Mouse (Mus musculus) limb, embryonic 15.5 days (tissue): Measurements from ENCODE around the gene Rpl34. TPM values are rescaled to one million over a fixed set of nuclear protein-coding genes. Genes with fewer than 3 reads are reported as not detected.
A peak's percentile ranks its signal among the peaks of the same experiment; 100 is the strongest.

Experiments
- ATAC-seq: fragments of 200-750 bp; cut with Nextera tagmentation; 2 replicates; pipeline ENCODE4 v1.8.0; 2017; ENCODE audit warnings: low read depth, moderate TSS enrichment; ENCODE audit not compliant: insufficient number of reproducible peaks, low FRiP score, low TSS enrichment
- H3K27ac ChIP-seq: fragments of 300-500 bp; sonication (generic); 2 replicates; pipeline ENCODE4 v1.5.1; 2015; ENCODE audit warnings: moderate library complexity, mild to moderate bottlenecking, inconsistent platforms
- H3K27me3 ChIP-seq: fragments of 300-500 bp; sonication (generic); 2 replicates; pipeline ENCODE4 v1.6.1; 2015; ENCODE audit warnings: inconsistent platforms
- H3K36me3 ChIP-seq: fragments of 300-500 bp; sonication (generic); 2 replicates; pipeline ENCODE4 v1.6.1; 2015; ENCODE audit warnings: inconsistent platforms
- H3K4me1 ChIP-seq: fragments of 300-500 bp; sonication (generic); 2 replicates; pipeline ENCODE4 v1.6.1; 2015; ENCODE audit warnings: inconsistent platforms
- H3K4me2 ChIP-seq: fragments of 300-500 bp; sonication (generic); 2 replicates; pipeline ENCODE4 v1.6.1; 2015; ENCODE audit warnings: mild to moderate bottlenecking, inconsistent platforms
- H3K4me3 ChIP-seq: fragments of 300-500 bp; sonication (generic); 2 replicates; pipeline ENCODE4 v1.5.1; 2015; ENCODE audit warnings: mild to moderate bottlenecking, inconsistent platforms
- H3K9ac ChIP-seq: fragments of 300-500 bp; sonication (generic); 2 replicates; pipeline ENCODE4 v1.6.1; 2015; ENCODE audit warnings: inconsistent platforms
- H3K9me3 ChIP-seq: fragments of 300-500 bp; sonication (generic); 2 replicates; pipeline ENCODE4 v1.6.1; 2016; ENCODE audit warnings: inconsistent platforms
- WGBS: fragments of 180-500 bp; shearing (Covaris S2); methylation state at CpG from one replicate; pipeline ENCODE4 v1.1.7; 2015; 5-methylcytosine and 5-hydroxymethylcytosine counted together
- polyA plus RNA-seq: library from polyadenylated mRNA; unstranded; fragments of >200 nt; fragmentation: Nextera tagmentation; extraction: Ambion mirVana; gene quantifications from 2 replicates; pipeline ENCODE4 v1.2.1, GENCODE M21; 2015

Gene Rpl34
- polyA plus RNA-seq, 1 experiment from 2014 or later, result 892 TPM

GRCm38 (mm10) chr3:130684276-130685013, 45.8 kb downstream of the Rpl34 start:
- Histone ChIP-seq H3K27me3 (no peaks in the 10 kb centered on the region), H3K4me1 (peaks cover 2% of the 10 kb centered on the region; the same call in 1 of the 2 replicates), H3K27ac (no peak overlapping the region), H3K4me2 (no peak overlapping the region), H3K36me3 (no peaks in the 10 kb centered on the region), H3K9ac (no peak overlapping the region), H3K4me3 (no peak overlapping the region), H3K9me3 (no peaks in the 10 kb centered on the region)
- ATAC-seq, result no peak
- WGBS, result 87% methylated on average over 9 of the region's 9 CpGs

DNA sequence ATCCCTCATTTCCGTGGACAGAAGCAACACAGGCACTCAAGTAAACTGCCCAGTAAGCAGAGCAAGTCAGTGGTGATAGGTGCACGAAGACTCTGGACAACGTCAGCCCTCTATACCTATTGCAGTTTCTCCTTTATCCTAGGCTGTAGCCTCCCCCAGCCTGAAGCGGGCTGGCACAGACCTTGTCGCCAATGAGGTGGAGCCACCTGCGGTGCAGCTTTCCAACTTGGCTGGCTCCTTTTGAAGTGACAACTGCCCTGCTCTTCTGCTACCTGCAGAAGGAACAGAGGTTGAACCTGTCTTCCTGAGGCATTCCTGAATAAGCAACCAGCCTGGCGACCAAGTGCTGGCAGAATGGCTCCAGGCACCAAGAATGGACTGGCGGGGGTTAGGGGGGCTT, 46.4 kb downstream of the Rpl34 start:
- ATAC-seq, result no peak
- no peaks in the 10 kb centered on the region for H3K36me3 ChIP-seq
- no peaks in the 10 kb centered on the region for H3K9me3 ChIP-seq
- peaks cover 4% of the 10 kb centered on the region; the same call in 1 of the 2 replicates for H3K4me1 ChIP-seq
- H3K27me3 ChIP-seq, result no peaks in the 10 kb centered on the region
- no peak overlapping the region for H3K4me3 ChIP-seq
- no peak overlapping the region for H3K9ac ChIP-seq
- no peak overlapping the region for H3K27ac ChIP-seq
- 75% methylated on average over 8 of the region's 8 CpGs for WGBS
- H3K4me2 ChIP-seq, result no peak overlapping the region

GRCm38 (mm10) chr3:130682183-130682582, 48.0 kb downstream of the Rpl34 start:
- no peak overlapping the region for H3K4me2 ChIP-seq
- H3K4me1 ChIP-seq, result peaks cover 4% of the 10 kb centered on the region; the same call in 1 of the 2 replicates
- H3K27me3 ChIP-seq, result no peaks in the 10 kb centered on the region
- ATAC-seq, result no peak
- H3K27ac ChIP-seq, result no peak overlapping the region
- no peak overlapping the region for H3K4me3 ChIP-seq
- no peak overlapping the region for H3K9ac ChIP-seq
- H3K9me3 ChIP-seq, result no peaks in the 10 kb centered on the region; the same call in 1 of the 2 replicates
- no peaks in the 10 kb centered on the region for H3K36me3 ChIP-seq
- WGBS, result 77% methylated on average over 9 of the region's 9 CpGs

- ATAC-seq, result no peak
- H3K4me1 ChIP-seq, result peaks cover 4% of the 10 kb centered on the region; the same call in 1 of the 2 replicates
- H3K4me2 ChIP-seq, result no peak overlapping the region
- WGBS, result 79% methylated on average over 2 of the region's 2 CpGs
- no peaks in the 10 kb centered on the region for H3K36me3 ChIP-seq
- H3K27ac ChIP-seq, result no peak overlapping the region
- H3K27me3 ChIP-seq, result no peaks in the 10 kb centered on the region
- no peak overlapping the region for H3K9ac ChIP-seq
- H3K4me3 ChIP-seq, result no peak overlapping the region
- H3K9me3 ChIP-seq, result no peaks in the 10 kb centered on the region; the same call in 1 of the 2 replicates
These were observed 49.0 kb downstream of the Rpl34 start for GRCm38 (mm10) chr3:130681226-130681625.

- H3K27ac ChIP-seq, result 0 out of 2 replicates have a peak overlapping the region, but pooled peaks have one; percentile 1
- no peaks in the 10 kb centered on the region for H3K36me3 ChIP-seq
- H3K4me2 ChIP-seq, result no peak overlapping the region
- H3K4me1 ChIP-seq, result peaks cover 4% of the 10 kb centered on the region; the same call in 1 of the 2 replicates
- H3K27me3 ChIP-seq, result no peaks in the 10 kb centered on the region
- 94% methylated on average over 19 of the region's 19 CpGs for WGBS
- H3K4me3 ChIP-seq, result no peak overlapping the region
- ATAC-seq, result no peak
- H3K9ac ChIP-seq, result no peak overlapping the region
- no peaks in the 10 kb centered on the region; the same call in 1 of the 2 replicates for H3K9me3 ChIP-seq
These were observed 52.3 kb downstream of the Rpl34 start for GRCm38 (mm10) chr3:130677671-130678460.

Other genes starting within 250 kb of the Rpl34 start
- gene Etnppl, start 113.0 kb downstream of the Rpl34 start, polyA plus RNA-seq, result 0.23 and 0.40 TPM in 2 replicates
- gene Ostc, start 21.0 kb downstream of the Rpl34 start, polyA plus RNA-seq, result 443 and 460 TPM in 2 replicates